Mouse (Mus musculus) ES-Bruce4 (cell line): Measurements from ENCODE around the gene Ttll5.

Experiments
- CTCF ChIP-seq: IDR thresholded peaks from one replicate; pipeline ENCODE4 v1.8.1; 2011; ENCODE audit warnings: low read depth, low read length
- POLR2A ChIP-seq: IDR thresholded peaks from one replicate; pipeline ENCODE4 v1.8.1; 2011; ENCODE audit warnings: low read length; ENCODE audit not compliant: insufficient read depth

GRCm38 (mm10) chr12:85973526-85973925 lies 149.1 kb downstream of the Ttll5 start:
- TF ChIP-seq CTCF (no peak), POLR2A (no peak)
